Mouse (Mus musculus) testis, adult 2 months (tissue): ENCODE data around the gene Misp.

Source experiments
- CTCF ChIP-seq: fragments of 200-500 bp; IDR thresholded peaks from 2 replicates; pipeline ENCODE4 v1.5.1; 2012; ENCODE audit warnings: low read depth, mild to moderate bottlenecking, inconsistent platforms, low read length, moderate library complexity; ENCODE audit not compliant: control insufficient read depth, insufficient read depth, insufficient replicate concordance
- POLR2A ChIP-seq: fragments of 200-500 bp; IDR thresholded peaks from 2 replicates; pipeline ENCODE4 v1.6.1; 2012; ENCODE audit warnings: low read depth, mild to moderate bottlenecking, inconsistent platforms, low read length, moderate library complexity; ENCODE audit not compliant: control insufficient read depth

- TF ChIP-seq CTCF (no peak), POLR2A (no peak)
These were observed 40.6 kb downstream of the Misp start for GRCm38 (mm10) chr10:79861230-79862048.
